Mouse (Mus musculus) lung, embryonic 15.5 days (tissue): ENCODE measurements around the gene Fads6. TPM values are rescaled to one million over a fixed set of nuclear protein-coding genes. Genes with fewer than 3 reads are reported as not detected.

ENCODE experiments used
- ATAC-seq: fragments of 200-750 bp; cut with Nextera tagmentation; 2 replicates; pipeline ENCODE4 v1.8.0; 2017; ENCODE audit warnings: moderate number of reproducible peaks, borderline replicate concordance; ENCODE audit not compliant: low FRiP score, low TSS enrichment; ENCODE audit errors: extremely low read depth
- H3K27ac ChIP-seq: fragments of 300-500 bp; sonication (generic); 2 replicates; pipeline ENCODE4 v1.5.1; 2015; ENCODE audit warnings: moderate library complexity, mild to moderate bottlenecking, inconsistent platforms
- H3K27me3 ChIP-seq: fragments of 300-500 bp; sonication (generic); 2 replicates; pipeline ENCODE4 v1.6.1; 2015; ENCODE audit warnings: inconsistent platforms
- H3K36me3 ChIP-seq: fragments of 300-500 bp; sonication (generic); 2 replicates; pipeline ENCODE4 v1.6.1; 2015; ENCODE audit warnings: inconsistent platforms
- H3K4me1 ChIP-seq: fragments of 300-500 bp; sonication (generic); 2 replicates; pipeline ENCODE4 v1.6.1; 2015; ENCODE audit warnings: inconsistent platforms
- H3K4me2 ChIP-seq: fragments of 300-500 bp; sonication (generic); 2 replicates; pipeline ENCODE4 v1.6.1; 2015; ENCODE audit warnings: inconsistent platforms, mild to moderate bottlenecking, moderate library complexity
- H3K4me3 ChIP-seq: fragments of 300-500 bp; sonication (generic); 2 replicates; pipeline ENCODE4 v1.5.1; 2015; ENCODE audit warnings: mild to moderate bottlenecking, inconsistent platforms
- H3K9ac ChIP-seq: fragments of 300-500 bp; sonication (generic); 2 replicates; pipeline ENCODE4 v1.6.1; 2015; ENCODE audit warnings: inconsistent platforms
- H3K9me3 ChIP-seq: fragments of 300-500 bp; sonication (generic); 2 replicates; pipeline ENCODE4 v1.6.1; 2016; ENCODE audit warnings: inconsistent platforms
- whole genome bisulfite sequencing: fragments of 180-500 bp; shearing (Covaris S2); methylation state at CpG from one replicate; pipeline ENCODE4 v1.1.7; 2015; 5-methylcytosine and 5-hydroxymethylcytosine counted together
- polyA plus RNA-seq: library from polyadenylated mRNA; unstranded; fragments of >200 nt; fragmentation: Nextera tagmentation; extraction: Ambion mirVana; gene quantifications from 2 replicates; pipeline ENCODE4 v1.2.1, GENCODE M21; 2015

Gene Fads6
- polyA plus RNA-seq, 1 experiment from 2014 or later = 0.32 TPM

- H3K27ac ChIP-seq = no peak overlapping the region
- no peak for ATAC-seq
- H3K36me3 ChIP-seq = no peaks in the 10 kb centered on the region
- H3K4me2 ChIP-seq = no peak overlapping the region
- no peaks in the 10 kb centered on the region for H3K9me3 ChIP-seq
- WGBS = 70% methylated on average over 8 of the region's 8 CpGs
- no peak overlapping the region for H3K4me3 ChIP-seq
- peaks cover 10% of the 10 kb centered on the region for H3K4me1 ChIP-seq
- H3K9ac ChIP-seq = no peak overlapping the region
- peaks cover 35% of the 10 kb centered on the region for H3K27me3 ChIP-seq
Observed at GRCm38 (mm10) chr11:115298160-115298559, 697 bp upstream of the Fads6 start.

- Histone ChIP-seq H3K4me3 (peak overlapping the region; percentile 39), H3K9ac (peak overlapping the region; percentile 35; the same call in 1 of the 2 replicates), H3K4me2 (peak overlapping the region; percentile 74), H3K27ac (no peak overlapping the region), H3K9me3 (no peaks in the 10 kb centered on the region), H3K4me1 (peaks cover 20% of the 10 kb centered on the region), H3K36me3 (no peaks in the 10 kb centered on the region), H3K27me3 (peaks cover 35% of the 10 kb centered on the region)
- ATAC-seq = no peak
- WGBS = 51% methylated on average over 21 of the region's 21 CpGs
Observed at GRCm38 (mm10) chr11:115296471-115297210, 822 bp downstream of the Fads6 start.

GRCm38 (mm10) chr11:115295939-115296338, 1.5 kb downstream of the Fads6 start:
- H3K9ac ChIP-seq = no peak overlapping the region
- no peak for ATAC-seq
- no peak overlapping the region for H3K4me2 ChIP-seq
- H3K9me3 ChIP-seq = no peaks in the 10 kb centered on the region
- H3K4me3 ChIP-seq = no peak overlapping the region
- H3K4me1 ChIP-seq = peaks cover 26% of the 10 kb centered on the region
- no peak overlapping the region for H3K27ac ChIP-seq
- 86% methylated on average over 11 of the region's 11 CpGs for WGBS
- H3K36me3 ChIP-seq = no peaks in the 10 kb centered on the region
- H3K27me3 ChIP-seq = peaks cover 35% of the 10 kb centered on the region

GRCm38 (mm10) chr11:115292631-115293375, 4.7 kb downstream of the Fads6 start:
- ATAC-seq = no peak
- Histone ChIP-seq H3K9ac (no peak overlapping the region), H3K4me2 (no peak overlapping the region), H3K4me3 (no peak overlapping the region), H3K4me1 (peaks cover 38% of the 10 kb centered on the region), H3K27me3 (peaks cover 17% of the 10 kb centered on the region), H3K27ac (0 out of 2 replicates have a peak overlapping the region, but pooled peaks have one; percentile 39), H3K36me3 (no peaks in the 10 kb centered on the region), H3K9me3 (no peaks in the 10 kb centered on the region)
- 42% methylated on average over 14 of the region's 14 CpGs for WGBS

GRCm38 (mm10) chr11:115291503-115291902, 6.0 kb downstream of the Fads6 start:
- H3K4me1 ChIP-seq = peaks cover 28% of the 10 kb centered on the region
- H3K27me3 ChIP-seq = peaks cover 4% of the 10 kb centered on the region; the same call in 1 of the 2 replicates
- WGBS = 64% methylated on average over 10 of the region's 10 CpGs
- no peak overlapping the region for H3K4me3 ChIP-seq
- no peaks in the 10 kb centered on the region for H3K36me3 ChIP-seq
- peak overlapping the region; percentile 38; the same call in 1 of the 2 replicates for H3K27ac ChIP-seq
- no peak overlapping the region for H3K9ac ChIP-seq
- no peaks in the 10 kb centered on the region for H3K9me3 ChIP-seq
- no peak overlapping the region for H3K4me2 ChIP-seq
- ATAC-seq = no peak

- no peak overlapping the region for H3K4me2 ChIP-seq
- WGBS = 39% methylated on average over 6 of the region's 6 CpGs
- ATAC-seq = peak; percentile 85
- no peaks in the 10 kb centered on the region for H3K9me3 ChIP-seq
- H3K9ac ChIP-seq = no peak overlapping the region
- H3K27me3 ChIP-seq = no peaks in the 10 kb centered on the region; the same call in 1 of the 2 replicates
- H3K4me1 ChIP-seq = peaks cover 28% of the 10 kb centered on the region
- no peaks in the 10 kb centered on the region for H3K36me3 ChIP-seq
- H3K4me3 ChIP-seq = no peak overlapping the region
- peak overlapping the region; percentile 70 for H3K27ac ChIP-seq
Observed at GRCm38 (mm10) chr11:115290919-115291318, 6.5 kb downstream of the Fads6 start.

- Histone ChIP-seq H3K27ac (peak overlapping the region; percentile 70), H3K4me1 (peaks cover 28% of the 10 kb centered on the region), H3K9me3 (no peaks in the 10 kb centered on the region), H3K4me2 (no peak overlapping the region), H3K4me3 (no peak overlapping the region), H3K27me3 (no peaks in the 10 kb centered on the region), H3K9ac (no peak overlapping the region), H3K36me3 (no peaks in the 10 kb centered on the region)
- ATAC-seq = no peak
- WGBS = 91% methylated on average over 1 of the region's 1 CpGs
Observed at GRCm38 (mm10) chr11:115290314-115290713, 7.1 kb downstream of the Fads6 start.

- Histone ChIP-seq H3K9ac (no peak overlapping the region), H3K9me3 (no peaks in the 10 kb centered on the region), H3K27me3 (no peaks in the 10 kb centered on the region), H3K4me3 (no peak overlapping the region), H3K36me3 (no peaks in the 10 kb centered on the region), H3K4me2 (no peak overlapping the region), H3K4me1 (peaks cover 28% of the 10 kb centered on the region), H3K27ac (peak overlapping the region; percentile 70)
- 69% methylated on average over 8 of the region's 8 CpGs for WGBS
- no peak for ATAC-seq
Observed at GRCm38 (mm10) chr11:115289885-115290284, 7.6 kb downstream of the Fads6 start.

- no peak for ATAC-seq
- H3K27me3 ChIP-seq = no peaks in the 10 kb centered on the region
- H3K9ac ChIP-seq = no peak overlapping the region
- H3K4me2 ChIP-seq = no peak overlapping the region
- H3K27ac ChIP-seq = no peak overlapping the region
- WGBS = 90% methylated on average over 2 of the region's 2 CpGs
- no peaks in the 10 kb centered on the region for H3K9me3 ChIP-seq
- H3K36me3 ChIP-seq = no peaks in the 10 kb centered on the region
- peaks cover 28% of the 10 kb centered on the region for H3K4me1 ChIP-seq
- H3K4me3 ChIP-seq = no peak overlapping the region
Observed at GRCm38 (mm10) chr11:115288305-115288704, 9.2 kb downstream of the Fads6 start.

- Histone ChIP-seq H3K4me3 (no peak overlapping the region), H3K27me3 (no peaks in the 10 kb centered on the region), H3K9me3 (no peaks in the 10 kb centered on the region), H3K27ac (no peak overlapping the region), H3K4me1 (peaks cover 23% of the 10 kb centered on the region), H3K36me3 (no peaks in the 10 kb centered on the region), H3K9ac (no peak overlapping the region), H3K4me2 (no peak overlapping the region)
- no peak for ATAC-seq
- 81% methylated on average over 5 of the region's 5 CpGs for WGBS
Observed at GRCm38 (mm10) chr11:115287386-115287785, 10.1 kb downstream of the Fads6 start.

- H3K4me3 ChIP-seq = no peak overlapping the region
- H3K36me3 ChIP-seq = no peaks in the 10 kb centered on the region
- H3K4me2 ChIP-seq = no peak overlapping the region
- no peaks in the 10 kb centered on the region for H3K27me3 ChIP-seq
- 63% methylated on average over 19 of the region's 19 CpGs for WGBS
- H3K4me1 ChIP-seq = peaks cover 15% of the 10 kb centered on the region
- H3K9me3 ChIP-seq = no peaks in the 10 kb centered on the region
- H3K9ac ChIP-seq = no peak overlapping the region
- H3K27ac ChIP-seq = no peak overlapping the region
- no peak for ATAC-seq
Observed at GRCm38 (mm10) chr11:115286201-115286993, 11.1 kb downstream of the Fads6 start.
